Mouse (Mus musculus): Measurements from ENCODE around the gene Ddah1.

DNA sequence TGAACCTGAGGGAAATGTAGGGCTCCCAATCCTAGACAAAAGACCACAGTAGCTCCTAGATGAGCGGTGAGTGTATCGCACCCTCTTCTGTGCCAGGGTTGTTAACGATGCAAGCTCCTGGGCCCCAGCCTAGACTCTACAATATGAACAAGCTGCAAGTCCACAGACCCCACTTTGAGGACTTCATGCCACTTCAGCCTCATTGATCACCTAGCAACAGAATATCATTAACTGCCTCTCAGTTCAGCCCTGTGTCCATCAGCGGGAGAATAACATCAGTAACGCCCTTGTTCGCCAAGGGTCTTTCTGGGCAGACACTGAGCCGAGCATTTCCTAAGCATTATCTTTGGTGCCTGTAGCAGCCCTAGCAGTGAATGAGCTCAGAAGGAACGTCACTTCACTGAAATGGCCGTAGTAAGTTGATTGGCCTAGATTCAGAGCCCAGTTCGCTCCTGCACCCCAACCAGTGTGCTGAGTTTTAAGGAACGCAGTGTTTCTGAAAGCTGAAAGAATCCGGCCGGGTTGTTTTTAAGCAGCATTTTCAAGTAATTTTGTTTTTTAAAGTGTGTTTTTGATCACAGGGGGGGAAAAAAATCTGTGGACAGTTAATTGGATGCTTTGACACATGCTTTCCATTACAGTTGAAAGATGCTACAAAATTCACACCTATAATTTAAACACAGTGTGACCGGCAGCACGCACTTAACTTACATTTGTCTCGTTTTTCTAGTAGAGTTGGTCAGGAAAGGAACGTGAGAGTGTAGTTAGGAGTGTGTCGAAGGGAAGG, 132.1 kb downstream of the Ddah1 start:
- no peak for TF ChIP-seq CTCF (IDR thresholded peaks at IDR 0.05; ENCODE audit: low read depth, low read length)
- no peak for TF ChIP-seq POLR2A (IDR thresholded peaks at IDR 0.05; ENCODE audit: borderline replicate concordance, low read depth, low read length)

All from bone marrow macrophage, adult 2 months (primary cell).